Mouse (Mus musculus): ENCODE data around the gene Iapp.
"Not testable (repeated sequence)": the region's sequence is repeated elsewhere in the genome, so short reads cannot be mapped to it uniquely, and the experiment has no call there.

The Iapp gene

GRCm38 (mm10) chr6:142298098-142298497 lies at the start of gene Iapp:
Iapp (plus strand) TSS chr6:142298423.
- DNase-seq = no peak

- not testable (repeated sequence) for DNase-seq
Measured at GRCm38 (mm10) chr6:142250738-142251307, 47.4 kb upstream of the Iapp start.

- DNase-seq = no peak
Measured at GRCm38 (mm10) chr6:142275721-142276442, 22.3 kb upstream of the Iapp start.

- DNase-seq = no peak
Measured at GRCm38 (mm10) chr6:142289413-142290118, 8.7 kb upstream of the Iapp start.

GRCm38 (mm10) chr6:142305076-142305475 lies 6.9 kb downstream of the Iapp start:
- no peak for DNase-seq

- no peak for DNase-seq
Measured at GRCm38 (mm10) chr6:142314285-142314684, 16.1 kb downstream of the Iapp start.

GRCm38 (mm10) chr6:142317106-142317505 lies 18.9 kb downstream of the Iapp start:
- DNase-seq = no peak

- no peak for DNase-seq
Measured at GRCm38 (mm10) chr6:142322881-142323280, 24.7 kb downstream of the Iapp start, which contains the start of gene Slco1a5. Slco1a5 (minus strand) TSS chr6:142322981.

- no peak for DNase-seq
Measured at GRCm38 (mm10) chr6:142326598-142326997, 28.4 kb downstream of the Iapp start.

- no peak for DNase-seq
Measured at GRCm38 (mm10) chr6:142329201-142329600, 31.0 kb downstream of the Iapp start.

GRCm38 (mm10) chr6:142338961-142339360 lies 40.7 kb downstream of the Iapp start:
- DNase-seq = no peak

GRCm38 (mm10) chr6:142339576-142339975 lies 41.4 kb downstream of the Iapp start:
- DNase-seq = no peak

GRCm38 (mm10) chr6:142343561-142343960 lies 45.3 kb downstream of the Iapp start:
- peak in 1 of 2 experiments; percentile 57 for DNase-seq

- DNase-seq = peak; percentile 75 to 81
Measured at GRCm38 (mm10) chr6:142345440-142346038, 47.3 kb downstream of the Iapp start, which contains the start of gene Pyroxd1. Pyroxd1 (plus strand) TSS chr6:142345654.

GRCm38 (mm10) chr6:142346181-142347110 lies 48.2 kb downstream of the Iapp start:
- DNase-seq = no peak

- no peak for DNase-seq
Measured at GRCm38 (mm10) chr6:142347431-142348385, 49.5 kb downstream of the Iapp start.

- not testable (repeated sequence) for DNase-seq
Measured at GRCm38 (mm10) chr6:142352099-142352498, 53.9 kb downstream of the Iapp start.
